Mouse (Mus musculus) Patski (cell line): ENCODE measurements around the gene Zfp385b. TPM values are rescaled to one million over a fixed set of nuclear protein-coding genes. Genes with fewer than 3 reads are reported as not detected.

Experiments used
- ATAC-seq: fragments of 100-300 bp; one replicate; pipeline ENCODE4 v1.8.0; 2021
- CTCF ChIA-PET: fragments of 350-600 bp; sonication (Branson Sonifier 250); formaldehyde crosslinking; loops from one replicate; lab custom pipeline; 2022; ENCODE audit warnings: inconsistent platforms; lab: Charles Lee
- POLR2A ChIA-PET: fragments of 350-600 bp; sonication (Branson Sonifier 250); formaldehyde crosslinking; loops from one replicate; lab custom pipeline; 2022; ENCODE audit warnings: antibody characterized with exemption, inconsistent platforms; lab: Charles Lee
- DNase-seq: peaks from one replicate; pipeline ENCODE4 v3.0.0-alpha.2; 2011; ENCODE audit warnings: low read depth, low spot score
- H3K27me3 ChIP-seq: fragments of 371-371 bp; one replicate; pipeline ENCODE4 v1.5.1; 2021
- CTCF ChIP-seq: fragments of 100-300 bp; IDR thresholded peaks from one replicate; pipeline ENCODE4 v1.5.1; 2021
- in situ Hi-C: fragments of 300-500 bp; cut with MboI; formaldehyde crosslinking; loops from 3 replicates; pipeline ENCODE4 v1.11.1; 2018; ENCODE audit warnings: low pct_unique_long_range_greater_than_20kb, mixed read lengths
- polyA plus RNA-seq: library from polyadenylated mRNA; unstranded; gene quantifications from one replicate; pipeline ENCODE4 v1.2.3, GENCODE M21; 2021

Zfp385b gene
- polyA plus RNA-seq, 1 experiment from 2014 or later = 0.74 TPM

- no peak for ATAC-seq
- CTCF ChIA-PET = interaction anchor here (1.4 kb wide), 1 partner anchor 15 kb away, joined by 3 read pairs; no protein-coding TSS in a partner anchor
- no peak for TF ChIP-seq CTCF
- POLR2A ChIA-PET = no interaction called here
- no peak for DNase-seq
- in situ Hi-C loops = no loop called here
- H3K27me3 ChIP-seq = peaks cover 24% of the 10 kb centered on the region
Observed at GRCm38 (mm10) chr2:77401438-77402235, 417.8 kb downstream of the Zfp385b start.

GRCm38 (mm10) chr2:77393881-77394280, 425.6 kb downstream of the Zfp385b start:
- no peak for TF ChIP-seq CTCF
- in situ Hi-C loops = no loop called here
- ChIA-PET CTCF (interaction anchor here (1.0 to 1.2 kb wide), 2 partner anchors 12 to 15 kb away, joined by 3 read pairs; no protein-coding TSS in a partner anchor), POLR2A (no interaction called here)
- no peak for ATAC-seq
- no peak for DNase-seq
- peaks cover 22% of the 10 kb centered on the region for H3K27me3 ChIP-seq

DNA sequence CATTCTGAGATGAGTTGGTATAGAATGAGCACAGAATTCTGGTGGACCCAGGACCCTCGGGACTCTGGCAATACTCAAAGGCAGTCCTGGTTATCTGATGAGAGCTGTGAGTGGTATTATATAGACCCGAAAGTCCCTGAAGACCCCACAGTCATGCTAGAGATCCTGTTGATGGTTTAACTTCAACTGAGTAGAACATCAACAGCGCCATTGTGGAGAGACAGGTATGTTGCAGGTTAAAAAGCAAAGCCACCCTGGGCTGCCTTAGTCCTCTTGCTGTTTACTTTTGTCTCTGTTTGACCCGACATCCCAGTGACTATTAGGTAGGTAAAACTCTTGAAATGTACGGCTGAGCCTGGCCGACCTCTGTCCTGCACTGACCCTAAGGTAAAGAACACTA, 431.3 kb downstream of the Zfp385b start:
- DNase-seq (no peak), ATAC-seq (no peak)
- H3K27me3 ChIP-seq = peaks cover 39% of the 10 kb centered on the region
- in situ Hi-C loops = loop anchor here (5.0 kb wide), 1 partner anchor 324 kb away; no protein-coding TSS in a partner anchor
- ChIA-PET CTCF (interaction anchor here (1.4 kb wide), 1 partner anchor 13 kb away, joined by 5 read pairs; no protein-coding TSS in a partner anchor), POLR2A (no interaction called here)
- no peak for TF ChIP-seq CTCF

DNA sequence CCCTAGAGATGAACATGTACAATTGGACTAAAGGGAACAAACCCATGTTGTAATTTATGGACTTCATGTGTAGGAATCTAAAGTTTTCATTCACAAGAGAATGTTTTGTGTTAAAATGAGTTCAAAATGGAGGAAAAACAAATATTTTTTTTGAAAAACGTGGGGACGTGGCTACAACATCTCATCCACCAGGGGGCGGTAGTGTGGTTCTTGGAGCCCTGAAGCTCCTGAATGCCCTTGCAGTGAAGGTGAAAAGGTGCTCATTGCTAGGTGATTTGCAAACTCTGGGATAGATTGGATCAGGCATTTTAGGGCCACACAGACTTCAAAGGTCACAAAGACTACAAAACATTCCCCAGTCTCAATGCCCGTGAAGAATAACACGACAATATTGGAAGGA, 432.9 kb downstream of the Zfp385b start:
- H3K27me3 ChIP-seq = peaks cover 37% of the 10 kb centered on the region
- ATAC-seq = no peak
- ChIA-PET CTCF (interaction anchor here (0.7 to 1.1 kb wide), 4 partner anchors 9 to 323 kb away, joined by 3 to 4 read pairs (median 4); no protein-coding TSS in a partner anchor), POLR2A (no interaction called here)
- no peak for DNase-seq
- TF ChIP-seq CTCF = peak; percentile 80
- in situ Hi-C loops = loop anchor here (5.0 kb wide), 1 partner anchor 326 kb away; no protein-coding TSS in a partner anchor

DNA sequence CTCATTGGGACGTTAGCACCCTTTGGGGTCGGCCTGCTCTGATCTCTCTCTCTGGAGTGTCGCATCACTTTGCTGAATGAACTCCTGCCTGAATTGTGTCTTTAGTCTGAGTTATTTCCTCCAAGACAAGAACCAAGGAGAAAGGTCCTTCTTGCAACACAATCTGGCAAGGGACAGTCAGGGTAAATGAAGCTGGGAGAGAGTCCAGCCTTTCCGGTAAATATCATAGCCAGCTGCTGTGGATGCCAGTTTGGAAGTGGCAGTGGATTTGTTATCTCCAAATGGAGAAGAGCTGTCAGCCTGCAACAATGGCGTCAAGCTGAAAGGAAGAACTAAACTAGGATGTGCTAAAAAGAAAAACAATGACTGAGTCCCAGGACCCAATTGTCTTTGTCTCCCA, 436.7 kb downstream of the Zfp385b start:
- in situ Hi-C loops = no loop called here
- H3K27me3 ChIP-seq = peaks cover 39% of the 10 kb centered on the region
- CTCF ChIA-PET = no interaction called here
- no peak for ATAC-seq
- POLR2A ChIA-PET = interaction anchor here (0.5 kb wide), 2 partner anchors 28 to 478 kb away, joined by 3 to 4 read pairs; no protein-coding TSS in a partner anchor
- DNase-seq = no peak
- no peak for TF ChIP-seq CTCF

DNA sequence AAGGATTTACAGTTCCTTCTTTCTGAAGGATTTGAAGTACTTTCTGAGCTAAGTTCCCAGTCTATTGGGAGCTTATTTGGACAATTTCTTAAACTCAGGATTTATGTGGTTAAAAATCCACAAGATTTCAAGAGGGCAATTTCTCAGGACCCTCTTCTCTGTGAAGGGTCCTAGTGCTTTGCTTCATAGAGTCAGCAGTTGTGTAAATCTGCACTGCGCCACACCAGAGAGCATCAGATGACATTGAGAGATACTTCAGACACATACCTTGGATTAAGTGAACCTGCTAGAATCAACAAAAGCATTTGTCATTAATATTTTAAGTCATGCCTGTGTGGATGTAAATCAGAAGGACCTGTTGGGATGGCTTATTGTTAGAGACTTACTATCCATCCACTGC, 439.5 kb downstream of the Zfp385b start:
- no peak for TF ChIP-seq CTCF
- DNase-seq (no peak), ATAC-seq (no peak)
- ChIA-PET CTCF (no interaction called here), POLR2A (no interaction called here)
- in situ Hi-C loops = no loop called here
- peaks cover 45% of the 10 kb centered on the region for H3K27me3 ChIP-seq

GRCm38 (mm10) chr2:77379332-77379731, 440.1 kb downstream of the Zfp385b start:
- ATAC-seq = no peak
- H3K27me3 ChIP-seq = peaks cover 45% of the 10 kb centered on the region
- POLR2A ChIA-PET = no interaction called here
- in situ Hi-C loops = no loop called here
- no peak for DNase-seq
- TF ChIP-seq CTCF = no peak
- CTCF ChIA-PET = no interaction called here

DNA sequence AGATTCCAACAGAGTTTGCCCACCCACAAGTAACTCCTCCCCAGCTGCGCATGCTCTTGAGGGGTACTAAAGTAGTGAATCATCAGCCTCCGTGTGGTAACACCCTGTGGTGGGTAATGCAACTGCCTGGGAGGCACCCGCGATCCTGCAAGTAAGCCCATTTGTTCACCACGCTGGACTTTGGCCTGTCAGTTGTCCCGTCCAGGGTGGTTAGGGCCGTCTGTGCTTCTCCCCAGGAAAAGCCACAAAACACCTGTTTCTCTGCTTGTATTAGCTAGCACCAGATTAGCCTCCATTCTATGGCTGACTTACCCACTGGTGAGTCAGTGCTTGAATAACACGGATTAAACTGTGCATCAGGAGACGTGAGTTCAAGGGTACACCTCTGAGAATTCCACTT, 442.6 kb downstream of the Zfp385b start:
- ChIA-PET CTCF (no interaction called here), POLR2A (no interaction called here)
- DNase-seq (peak; percentile 10), ATAC-seq (no peak)
- peaks cover 42% of the 10 kb centered on the region for H3K27me3 ChIP-seq
- in situ Hi-C loops = no loop called here
- TF ChIP-seq CTCF = no peak

DNA sequence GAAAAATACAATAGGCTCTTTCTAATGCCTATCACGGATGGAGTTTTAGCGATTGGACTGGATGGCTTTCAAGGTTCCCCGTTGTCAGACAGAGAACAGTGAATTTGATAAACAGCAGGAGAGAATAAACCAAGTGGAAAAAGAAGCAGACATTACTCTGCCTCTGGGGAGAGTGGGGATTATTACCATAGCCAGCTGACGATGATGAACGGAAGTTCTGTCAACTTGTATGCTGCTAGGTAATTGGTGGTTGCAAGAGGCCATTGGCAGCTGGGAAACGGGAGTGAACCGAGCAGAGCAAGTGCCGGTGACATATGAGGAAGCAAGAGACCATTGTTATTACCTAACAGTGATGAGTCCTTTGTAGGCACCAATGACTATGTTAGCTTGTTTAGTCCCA, 444.3 kb downstream of the Zfp385b start:
- DNase-seq (no peak), ATAC-seq (no peak)
- POLR2A ChIA-PET = no interaction called here
- in situ Hi-C loops = no loop called here
- CTCF ChIA-PET = interaction anchor here (1.1 to 1.3 kb wide), 2 partner anchors 10 to 13 kb away, joined by 3 to 5 read pairs; no protein-coding TSS in a partner anchor
- no peak for TF ChIP-seq CTCF
- H3K27me3 ChIP-seq = peaks cover 38% of the 10 kb centered on the region

DNA sequence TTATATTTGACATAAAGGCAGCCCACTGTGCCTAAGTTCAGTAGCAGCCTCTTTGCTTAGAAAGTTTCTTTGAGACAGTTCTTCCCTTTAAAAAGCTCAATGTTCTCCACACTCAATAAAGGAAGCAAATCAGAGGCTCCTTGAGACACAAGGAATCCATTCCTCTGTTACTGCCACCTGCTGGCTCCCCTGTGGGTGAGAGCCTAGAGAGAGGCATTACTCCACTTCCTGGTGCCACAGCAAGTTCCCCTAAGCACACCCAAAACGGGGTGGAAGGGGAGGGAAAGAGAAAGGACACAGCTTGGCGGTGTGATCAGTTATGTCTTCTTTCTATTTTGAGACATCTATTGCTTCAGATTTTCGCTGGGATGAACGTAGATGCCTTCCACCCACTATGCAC, 450.3 kb downstream of the Zfp385b start:
- in situ Hi-C loops = loop anchor here (25.0 kb wide), 1 partner anchor 643 kb away; no protein-coding TSS in a partner anchor
- peaks cover 31% of the 10 kb centered on the region for H3K27me3 ChIP-seq
- peak; percentile 52 for TF ChIP-seq CTCF
- ATAC-seq = peak; percentile 35
- no peak for DNase-seq
- ChIA-PET POLR2A (interaction anchor here (0.8 kb wide), 1 partner anchor 10 kb away, joined by 3 read pairs; no protein-coding TSS in a partner anchor), CTCF (interaction anchor here (0.5 to 1.6 kb wide), 3 partner anchors 15 to 72 kb away, joined by 3 read pairs; no protein-coding TSS in a partner anchor)

Other genes starting within 250 kb of the Zfp385b start
- gene Cwc22, start 126.7 kb upstream of the Zfp385b start, polyA plus RNA-seq = 36.6 TPM